Comparison of ENCODE assay signal across 22 mouse cellular contexts in the genomic region with DNA sequence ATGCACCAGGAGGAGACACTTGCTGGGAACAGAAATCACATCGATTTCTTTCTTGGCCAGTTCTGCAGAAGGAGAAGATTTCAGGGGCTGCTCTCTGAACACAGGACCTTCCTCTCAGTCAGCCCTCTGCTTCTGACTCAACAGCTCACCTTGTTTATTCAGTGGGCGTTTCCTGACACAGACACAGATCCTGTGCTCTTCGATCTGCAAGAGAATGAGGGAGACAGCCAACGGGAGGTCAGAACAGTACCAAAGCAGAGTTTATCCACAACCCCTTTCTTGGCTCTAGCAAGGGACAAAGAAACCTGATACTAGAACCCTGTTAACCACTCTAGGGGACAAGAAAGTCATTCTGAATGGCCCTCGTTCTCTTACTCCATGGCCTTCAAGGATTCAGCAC. TPM values are rescaled to one million over a fixed set of nuclear protein-coding genes. Genes with fewer than 3 reads are reported as not detected.
"Had no signal": no experiment of that assay in that cellular context is flagged by ENCODE, and none has a peak within 500 bp of the region (broad histone marks: within the 10 kb centered on the region; RNA-seq: fewer than 3 reads in every experiment).

No protein-coding gene starts in this region.

- H3K9ac ChIP-seq: kidney, embryonic 15.5 days; liver, embryonic 13.5 days; lung, embryonic 14.5 days; midbrain, embryonic 12.5 days; midbrain, embryonic 15.5 days; neural tube, embryonic 12.5 days; neural tube, embryonic 15.5 days had no signal

- H3K36me3 ChIP-seq: midbrain, embryonic 15.5 days; neural tube, embryonic 15.5 days had no signal

- ATAC-seq: intestine, postnatal 0 days; lung, postnatal 0 days; midbrain, embryonic 15.5 days had no signal

- H3K4me2 ChIP-seq: kidney, embryonic 15.5 days; liver, embryonic 13.5 days; lung, embryonic 14.5 days; midbrain, embryonic 12.5 days; midbrain, embryonic 15.5 days; neural tube, embryonic 12.5 days; neural tube, embryonic 15.5 days had no signal

- DNase-seq: kidney, adult 8-10 months; kidney, postnatal 10 days; kidney, postnatal 4 days; layer of hippocampus, adult 9-11 months; liver, embryonic 13.5 days; lung, embryonic 14.5 days; right cerebral cortex, adult 18-20 months; right cerebral cortex, postnatal 14 days; right cerebral cortex, postnatal 4 days had no signal

- H3K27me3 ChIP-seq: kidney, embryonic 15.5 days; liver, embryonic 13.5 days; midbrain, embryonic 12.5 days; midbrain, embryonic 15.5 days; neural tube, embryonic 12.5 days; neural tube, embryonic 15.5 days had no signal

- H3K9me3 ChIP-seq: kidney, embryonic 15.5 days; liver, embryonic 13.5 days; midbrain, embryonic 12.5 days; midbrain, embryonic 15.5 days; neural tube, embryonic 12.5 days; neural tube, embryonic 15.5 days had no signal

- H3K4me3 ChIP-seq: kidney, embryonic 15.5 days; layer of hippocampus, adult 2 months; liver, embryonic 13.5 days; midbrain, embryonic 12.5 days; midbrain, embryonic 15.5 days; neural tube, embryonic 12.5 days; neural tube, embryonic 15.5 days had no signal

- H3K4me1 ChIP-seq: kidney, embryonic 15.5 days; liver, embryonic 13.5 days; midbrain, embryonic 12.5 days; midbrain, embryonic 15.5 days; neural tube, embryonic 12.5 days; neural tube, embryonic 15.5 days had no signal

- H3K27ac ChIP-seq: kidney, embryonic 15.5 days; layer of hippocampus, adult 2 months; liver, embryonic 13.5 days; macrophage; midbrain, embryonic 12.5 days; midbrain, embryonic 15.5 days; neural tube, embryonic 12.5 days; neural tube, embryonic 15.5 days had no signal

RNA-seq across cellular contexts. Expression of a gene that starts 43.3 kb away (rescaled TPM):
- total RNA-seq: left cerebral cortex, postnatal 36 days had no signal
- polyA plus RNA-seq: intestine, embryonic 14.5 days; kidney, embryonic 15.5 days; limb, embryonic 11.5 days; liver, embryonic 13.5 days; lung, embryonic 14.5 days; midbrain, embryonic 12.5 days; midbrain, embryonic 15.5 days; neural tube, embryonic 12.5 days; neural tube, embryonic 15.5 days; stomach, embryonic 14.5 days had no signal
